Comparison of ENCODE assay signal across 8 mouse cellular contexts in genomic region chr9:107312811-107313584, GRCm38 (mm10). TPM values are rescaled to one million over a fixed set of nuclear protein-coding genes. Genes with fewer than 3 reads are reported as not detected.
A peak's percentile ranks its signal among the peaks of the same experiment; 100 is the strongest.
DNase-seq lines count a peak whose midpoint lies in the region; ATAC-seq lines count a peak whose summit lies in the region.

No protein-coding gene starts in this region.

- peak; percentile 49; the same call in 1 of the 2 replicates for ATAC-seq in neutrophil, adult 5-6 weeks (ENCODE audit: extremely low read depth, insufficient number of reproducible peaks, low FRiP score, poor library complexity, severe bottlenecking)

- peak; percentile 54 for DNase-seq in urinary bladder, postnatal 14 days (ENCODE audit: low spot score)
- no peak for DNase-seq in urinary bladder, adult 18-20 months (ENCODE audit: low spot score in 2 of 2)
- DNase-seq in induced T-regulatory cell, adult 2 months (ENCODE audit: low read depth), result peak; percentile 97
- DNase-seq in layer of hippocampus, adult 8-10 months (ENCODE audit: low spot score in 2 of 2), result no peak
- DNase-seq in frontal cortex, adult 2 months (ENCODE audit: extremely low spot score in 1 of 2, low spot score in 1 of 2), result no peak
- DNase-seq in retina, embryonic 14.5 days (ENCODE audit: low spot score), result no peak
- no peak for DNase-seq in layer of hippocampus, postnatal 25 days (ENCODE audit: extremely low spot score in 1 of 2, low spot score in 1 of 2)

RNA-seq across cellular contexts. Expression of gene Cish, which starts 17.2 kb away (rescaled TPM):
- total RNA-seq in neutrophil, adult 5-6 weeks (2017), result 0.58 and 0.61 TPM in 2 replicates
- total RNA-seq in layer of hippocampus, adult 8-10 months (2022), result 1 to 10 TPM; 2.1 to 6.1 (median 2.9) TPM
- 5.3 and 7.1 TPM in 2 replicates for polyA plus RNA-seq in frontal cortex, adult 2 months (2012; rRNA removed)
- 1 to 10 TPM; 2.6 to 2.8 TPM for total RNA-seq in layer of hippocampus, postnatal 25 days (2021)

RNA-seq across cellular contexts. Expression of gene Mapkapk3, which starts 23.3 kb away (rescaled TPM):
- total RNA-seq in neutrophil, adult 5-6 weeks (2017), result 41.0 and 43.6 TPM in 2 replicates
- total RNA-seq in layer of hippocampus, adult 8-10 months (2022), result 1 to 10 TPM; 1.9 to 5.1 (median 3.4) TPM
- 7.0 and 7.6 TPM in 2 replicates for polyA plus RNA-seq in frontal cortex, adult 2 months (2012; rRNA removed)
- total RNA-seq in layer of hippocampus, postnatal 25 days (2021), result 1 to 10 TPM; 2.1 to 3.1 TPM

RNA-seq across cellular contexts. Expression of gene Hemk1, which starts 25.2 kb away (rescaled TPM):
- 9.7 and 12.6 TPM in 2 replicates for total RNA-seq in neutrophil, adult 5-6 weeks (2017)
- 10 to 100 TPM; 15.6 to 20.6 (median 18.5) TPM for total RNA-seq in layer of hippocampus, adult 8-10 months (2022)
- 31.9 and 39.1 TPM in 2 replicates for polyA plus RNA-seq in frontal cortex, adult 2 months (2012; rRNA removed)
- 10 to 100 TPM; 16.5 to 18.2 TPM for total RNA-seq in layer of hippocampus, postnatal 25 days (2021)

RNA-seq across cellular contexts. Expression of gene 6430571L13Rik, which starts 27.4 kb away (rescaled TPM):
- total RNA-seq in neutrophil, adult 5-6 weeks (2017), result 0.12 TPM in 1 of 2 replicates, not detected in the other
- 1 to 10 TPM; 2.4 to 4.0 (median 3.4) TPM for total RNA-seq in layer of hippocampus, adult 8-10 months (2022)
- 26.2 and 26.8 TPM in 2 replicates for polyA plus RNA-seq in frontal cortex, adult 2 months (2012; rRNA removed)
- total RNA-seq in layer of hippocampus, postnatal 25 days (2021), result 1 to 10 TPM; 2.1 to 2.3 TPM

Comparison
In these comparisons a context has a peak if more than half of its experiments do, and no peak if none do; other contexts are left out.
1. DNase-seq: peak in urinary bladder, postnatal 14 days (single experiment) and induced T-regulatory cell, adult 2 months (single experiment); none in urinary bladder, adult 18-20 months (0 of 2), layer of hippocampus, adult 8-10 months (0 of 2), frontal cortex, adult 2 months (0 of 2), retina, embryonic 14.5 days (single experiment) and layer of hippocampus, postnatal 25 days (0 of 2).